Mouse (Mus musculus) kidney, adult 2 months (tissue): ENCODE results near the gene Krtap9-3.

ENCODE experiments used
- CTCF ChIP-seq: fragments of 200-500 bp; conservative IDR thresholded peaks from 2 replicates; pipeline ENCODE4 v1.5.1; 2011; ENCODE audit warnings: low read depth, mild to moderate bottlenecking, control low read depth, low read length, moderate library complexity, mixed read lengths; ENCODE audit not compliant: insufficient read depth, insufficient read length
- POLR2A ChIP-seq: fragments of 200-500 bp; IDR thresholded peaks from one replicate; pipeline ENCODE4 v1.6.1; 2011; ENCODE audit warnings: low read depth, low read length, control low read depth

DNA sequence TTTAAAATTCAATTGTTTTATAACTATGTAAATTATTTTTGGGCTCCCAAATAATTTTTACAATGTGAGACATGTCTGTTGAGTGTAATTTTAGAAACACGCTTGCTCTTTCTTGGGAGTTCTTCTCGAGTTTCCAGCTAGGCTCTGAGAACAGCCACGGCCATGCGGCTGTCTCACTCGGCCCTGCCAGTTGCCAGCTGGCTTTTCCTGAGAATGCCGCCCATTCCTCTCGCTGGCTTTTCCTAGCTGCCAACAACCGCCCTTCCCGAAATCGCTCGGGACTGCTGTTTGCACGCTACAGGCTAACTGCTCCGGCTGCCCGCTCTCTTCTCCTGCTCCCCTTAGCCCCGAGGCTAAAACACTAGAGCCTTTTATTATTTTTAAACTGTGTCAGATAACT is 48.5 kb upstream of the Krtap9-3 start:
- TF ChIP-seq POLR2A (no peak), CTCF (no peak)
